Mouse (Mus musculus) gonadal fat pad, adult 2 months (tissue): ENCODE data around the gene Cdc42se1. TPM values are rescaled to one million over a fixed set of nuclear protein-coding genes. Genes with fewer than 3 reads are reported as not detected.

Experiments used
- DNase-seq: peaks from one replicate; pipeline ENCODE4 v3.0.0-alpha.2; 2012; ENCODE audit warnings: low read depth
- polyA plus RNA-seq: library from polyadenylated mRNA; depleted of rRNA; stranded (reverse); fragments of >200 nt; gene quantifications from 2 replicates; pipeline ENCODE4 v1.2.3, GENCODE M21; 2012; rRNA removed

Gene Cdc42se1
- polyA plus RNA-seq, 1 experiment, result 60.1 TPM

GRCm38 (mm10) chr3:95284062-95284461, 55.5 kb downstream of the Cdc42se1 start:
- no peak for DNase-seq

GRCm38 (mm10) chr3:95284501-95285281, 56.2 kb downstream of the Cdc42se1 start:
- DNase-seq, result no peak

- no peak for DNase-seq
These were observed 56.9 kb downstream of the Cdc42se1 start for GRCm38 (mm10) chr3:95285390-95285789.

Other genes starting within 250 kb of the Cdc42se1 start
- gene Zfp687, start 213.3 kb upstream of the Cdc42se1 start, polyA plus RNA-seq, result 24.9 and 28.0 TPM in 2 replicates
- gene Psmd4, start 186.1 kb upstream of the Cdc42se1 start, polyA plus RNA-seq, result 182 and 227 TPM in 2 replicates
- gene Pip5k1a, start 121.8 kb upstream of the Cdc42se1 start, polyA plus RNA-seq, result 19.6 and 21.0 TPM in 2 replicates
- 42.0 and 43.5 TPM in 2 replicates for gene Vps72, start 117.7 kb upstream of the Cdc42se1 start, polyA plus RNA-seq
- gene Tmod4, start 104.3 kb upstream of the Cdc42se1 start, polyA plus RNA-seq, result 0.42 and 0.63 TPM in 2 replicates
- 36.7 and 37.0 TPM in 2 replicates for gene Scnm1, start 94.7 kb upstream of the Cdc42se1 start, polyA plus RNA-seq
- gene Lysmd1, start 94.6 kb upstream of the Cdc42se1 start, polyA plus RNA-seq, result 8.8 and 9.4 TPM in 2 replicates
- 10.4 and 11.6 TPM in 2 replicates for gene Tnfaip8l2, start 86.4 kb upstream of the Cdc42se1 start, polyA plus RNA-seq
- gene Sema6c, start 68.3 kb upstream of the Cdc42se1 start, polyA plus RNA-seq, result 6.4 and 6.7 TPM in 2 replicates
- gene Gabpb2, start 10.8 kb upstream of the Cdc42se1 start, polyA plus RNA-seq, result 13.2 and 14.2 TPM in 2 replicates
- gene Mllt11, start 3.4 kb downstream of the Cdc42se1 start, polyA plus RNA-seq, result 22.5 and 24.7 TPM in 2 replicates
- gene Gm128, start 12.9 kb downstream of the Cdc42se1 start, polyA plus RNA-seq, result 0.86 and 2.1 TPM in 2 replicates
- 2.1 and 2.6 TPM in 2 replicates for gene Bnipl, start 22.5 kb downstream of the Cdc42se1 start, polyA plus RNA-seq
- gene Mindy1, start 52.6 kb downstream of the Cdc42se1 start, polyA plus RNA-seq, result 90.3 and 111 TPM in 2 replicates
- 23.6 and 28.2 TPM in 2 replicates for gene Prune1, start 53.3 kb downstream of the Cdc42se1 start, polyA plus RNA-seq
- 18.1 and 26.0 TPM in 2 replicates for gene Anxa9, start 78.4 kb downstream of the Cdc42se1 start, polyA plus RNA-seq
- 92.9 and 123 TPM in 2 replicates for gene Cers2, start 86.1 kb downstream of the Cdc42se1 start, polyA plus RNA-seq
- 16.1 and 17.1 TPM in 2 replicates for gene Setdb1, start 128.5 kb downstream of the Cdc42se1 start, polyA plus RNA-seq
- not detected in 2 replicates for gene 4930558C23Rik, start 174.1 kb downstream of the Cdc42se1 start, polyA plus RNA-seq
- gene Arnt, start 205.7 kb downstream of the Cdc42se1 start, polyA plus RNA-seq, result 27.0 and 31.4 TPM in 2 replicates